Mouse (Mus musculus) CD4-positive, CD25-positive, alpha-beta regulatory T cell, adult 4 months (primary cell): Measurements from ENCODE around the gene Olfr1287. TPM values are rescaled to one million over a fixed set of nuclear protein-coding genes. Genes with fewer than 3 reads are reported as not detected.

Experiments
- ATAC-seq: one replicate; pipeline ENCODE4 v1.8.0; 2017
- polyA plus RNA-seq, 2 experiments: library from polyadenylated mRNA; unstranded; fragments of 100-300 nt; shearing (Covaris generic); gene quantifications; one replicate each; pipeline ENCODE4 v1.2.1; 2017

Gene Olfr1287
- polyA plus RNA-seq: not detected

GRCm38 (mm10) chr2:111448842-111449241 lies at the start of gene Olfr1287:
Gene Olfr1287, plus strand, starts transcription at chr2:111449142.
- no peak for ATAC-seq

DNA sequence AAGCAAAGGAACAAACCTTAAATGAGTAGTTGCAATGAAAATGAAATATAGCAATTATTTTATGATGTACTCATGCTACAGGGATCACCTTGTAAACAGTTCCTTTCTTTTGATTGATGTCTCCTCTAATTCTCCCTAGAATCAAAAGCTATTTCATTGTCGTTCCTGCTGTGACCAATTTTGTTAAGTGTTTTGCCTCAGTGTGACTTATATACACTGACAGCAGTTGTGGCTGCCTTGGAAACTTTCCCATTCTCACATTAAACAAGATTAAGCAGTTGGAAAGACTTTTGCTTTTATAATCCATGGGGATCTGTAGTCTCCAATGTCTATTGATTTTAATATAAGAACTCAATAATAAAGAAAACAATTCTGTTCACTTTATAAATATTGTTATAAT lies 26.0 kb upstream of the Olfr1287 start, which contains the start of gene Olfr1286:
Olfr1286 (minus strand) TSS at position 185 of the 400 bp plus-strand sequence.
- ATAC-seq: no peak

- no peak for ATAC-seq
These were observed 24.9 kb downstream of the Olfr1287 start, which contains the start of gene Olfr1288 for GRCm38 (mm10) chr2:111473801-111474200. Gene Olfr1288, plus strand, starts transcription at chr2:111474101.

- no peak for ATAC-seq
These were observed 31.6 kb downstream of the Olfr1287 start, which contains the start of gene Olfr1289 for GRCm38 (mm10) chr2:111480519-111480918. Gene Olfr1289, plus strand, starts transcription at chr2:111480819.

DNA sequence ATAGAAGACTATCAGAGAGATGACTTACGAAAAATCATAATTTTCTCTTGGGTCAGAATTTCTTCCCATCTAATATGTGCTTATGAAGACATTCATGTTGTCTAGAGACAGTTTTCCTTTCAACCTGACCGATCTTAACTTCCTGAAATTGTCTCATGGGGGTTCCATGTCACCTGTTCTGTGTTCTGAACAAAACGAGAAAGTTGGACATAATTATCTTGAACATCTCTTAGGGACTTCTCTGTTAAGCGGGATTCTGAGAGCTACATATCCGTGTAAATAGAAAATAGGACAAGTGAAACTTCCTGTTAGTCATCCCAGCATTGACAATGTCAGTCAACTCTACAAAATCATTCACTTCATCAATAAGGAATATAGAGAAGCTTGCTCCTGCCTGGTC lies 44.8 kb downstream of the Olfr1287 start, which contains the start of gene Olfr1290:
Olfr1290 (minus strand) TSS at position 101 of the 400 bp plus-strand sequence.
- no peak for ATAC-seq

DNA sequence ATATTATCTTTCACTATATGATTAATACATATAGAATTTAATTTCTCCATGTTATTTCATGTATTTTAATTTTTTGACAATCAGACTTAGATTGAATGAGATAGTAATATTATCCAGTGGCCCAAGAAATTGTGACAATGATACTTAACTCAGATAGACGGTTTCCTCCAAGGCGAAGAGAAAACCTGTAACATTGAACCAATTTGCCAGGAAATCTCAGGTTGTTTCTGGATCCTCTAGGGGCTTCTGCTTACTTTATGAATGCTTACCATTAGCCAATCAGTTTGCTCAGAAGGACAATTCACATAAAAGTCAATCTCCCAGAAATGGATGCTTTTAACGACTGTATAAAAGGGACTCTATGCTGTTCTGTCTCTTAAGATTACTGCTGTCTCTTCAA lies 47.9 kb downstream of the Olfr1287 start, which contains the start of gene Olfr1291-ps1:
Olfr1291-ps1 (plus strand) TSS at position 301 of the 400 bp plus-strand sequence.
- ATAC-seq: no peak

Other genes starting within 250 kb of the Olfr1287 start
- gene 4930430A15Rik, start 219.5 kb upstream of the Olfr1287 start, polyA plus RNA-seq: not detected
- not detected for gene Olfr1275, start 213.9 kb upstream of the Olfr1287 start, polyA plus RNA-seq
- gene Olfr1276, start 194.6 kb upstream of the Olfr1287 start, polyA plus RNA-seq: not detected
- gene Olfr1277, start 175.0 kb upstream of the Olfr1287 start, polyA plus RNA-seq: not detected
- not detected for gene Olfr1278, start 159.0 kb upstream of the Olfr1287 start, polyA plus RNA-seq
- not detected for gene Olfr1279, start 148.5 kb upstream of the Olfr1287 start, polyA plus RNA-seq
- not detected for gene Olfr1280, start 135.1 kb upstream of the Olfr1287 start, polyA plus RNA-seq
- not detected for gene Olfr1281, start 122.6 kb upstream of the Olfr1287 start, polyA plus RNA-seq
- not detected for gene Olfr1282, start 113.1 kb upstream of the Olfr1287 start, polyA plus RNA-seq
- not detected for gene Olfr1283, start 82.4 kb upstream of the Olfr1287 start, polyA plus RNA-seq
- gene Olfr1284, start 73.6 kb upstream of the Olfr1287 start, polyA plus RNA-seq: not detected
- not detected for gene Olfr1286, start 26.0 kb upstream of the Olfr1287 start, polyA plus RNA-seq
- not detected for gene Olfr1288, start 25.0 kb downstream of the Olfr1287 start, polyA plus RNA-seq
- not detected for gene Olfr1289, start 31.7 kb downstream of the Olfr1287 start, polyA plus RNA-seq
- gene Olfr1290, start 44.7 kb downstream of the Olfr1287 start, polyA plus RNA-seq: not detected
- not detected for gene Olfr1291-ps1, start 48.0 kb downstream of the Olfr1287 start, polyA plus RNA-seq
- gene Olfr1293-ps, start 76.1 kb downstream of the Olfr1287 start, polyA plus RNA-seq: not detected
- gene Olfr1294, start 91.1 kb downstream of the Olfr1287 start, polyA plus RNA-seq: not detected
- gene Olfr1295, start 120.5 kb downstream of the Olfr1287 start, polyA plus RNA-seq: not detected
- not detected for gene Olfr1297, start 177.4 kb downstream of the Olfr1287 start, polyA plus RNA-seq
- not detected for gene Olfr1298, start 200.1 kb downstream of the Olfr1287 start, polyA plus RNA-seq
- not detected for gene Olfr1299, start 212.3 kb downstream of the Olfr1287 start, polyA plus RNA-seq